Mouse (Mus musculus) heart, embryonic 12.5 days (tissue): ENCODE measurements around the gene Kbtbd13. TPM values are rescaled to one million over a fixed set of nuclear protein-coding genes. Genes with fewer than 3 reads are reported as not detected.

Source experiments
- ATAC-seq: fragments of 200-750 bp; cut with Nextera tagmentation; 2 replicates; pipeline ENCODE4 v1.8.0; 2017; ENCODE audit warnings: moderate TSS enrichment, moderate library complexity; ENCODE audit not compliant: insufficient number of reproducible peaks, low FRiP score
- H3K27ac ChIP-seq: fragments of 300-500 bp; sonication (generic); 2 replicates; pipeline ENCODE4 v1.5.1; 2016; ENCODE audit warnings: mild to moderate bottlenecking, moderate library complexity; ENCODE audit not compliant: poor library complexity, severe bottlenecking
- H3K27me3 ChIP-seq: fragments of 300-500 bp; sonication (generic); replicated peaks from 2 replicates; pipeline ENCODE4 v1.6.1; 2016; ENCODE audit warnings: mild to moderate bottlenecking, moderate library complexity
- H3K36me3 ChIP-seq: fragments of 300-500 bp; sonication (generic); 2 replicates; pipeline ENCODE4 v1.6.1; 2016; ENCODE audit warnings: mild to moderate bottlenecking, moderate library complexity
- H3K4me1 ChIP-seq: fragments of 300-500 bp; sonication (generic); replicated peaks from 2 replicates; pipeline ENCODE4 v1.6.1; 2016; ENCODE audit warnings: mild to moderate bottlenecking
- H3K4me2 ChIP-seq: fragments of 300-500 bp; sonication (generic); 2 replicates; pipeline ENCODE4 v1.6.1; 2016; ENCODE audit warnings: mild to moderate bottlenecking, moderate library complexity
- H3K4me3 ChIP-seq: fragments of 300-500 bp; sonication (generic); 2 replicates; pipeline ENCODE4 v1.5.1; 2016; ENCODE audit warnings: mild to moderate bottlenecking
- H3K9ac ChIP-seq: fragments of 300-500 bp; sonication (generic); 2 replicates; pipeline ENCODE4 v1.6.1; 2016; ENCODE audit warnings: mild to moderate bottlenecking, moderate library complexity
- H3K9me3 ChIP-seq: fragments of 300-500 bp; sonication (generic); replicated peaks from 2 replicates; pipeline ENCODE4 v1.6.1; 2016; ENCODE audit warnings: mild to moderate bottlenecking, moderate library complexity
- WGBS: fragments of 180-500 bp; shearing (Covaris S2); methylation state at CpG from one replicate; pipeline ENCODE4 v1.1.7; 2016; 5-methylcytosine and 5-hydroxymethylcytosine counted together
- polyA plus RNA-seq: library from polyadenylated mRNA; unstranded; fragments of >200 nt; fragmentation: Nextera tagmentation; extraction: Ambion mirVana; gene quantifications from 2 replicates; pipeline ENCODE4 v1.2.1, GENCODE M21; 2016

Kbtbd13 gene
- polyA plus RNA-seq, 1 experiment from 2014 or later, result 2.0 TPM

GRCm38 (mm10) chr9:65374468-65375162 lies 16.8 kb downstream of the Kbtbd13 start:
- Histone ChIP-seq H3K4me1 (peaks cover 6% of the 10 kb centered on the region; the same call in 1 of the 2 replicates), H3K36me3 (peaks cover 19% of the 10 kb centered on the region), H3K4me2 (no peak overlapping the region), H3K27ac (no peak overlapping the region), H3K27me3 (no peaks in the 10 kb centered on the region), H3K4me3 (no peak overlapping the region), H3K9me3 (no peaks in the 10 kb centered on the region), H3K9ac (no peak overlapping the region)
- 60% methylated on average over 5 of the region's 5 CpGs for WGBS
- no peak for ATAC-seq

GRCm38 (mm10) chr9:65372449-65372848 lies 19.0 kb downstream of the Kbtbd13 start:
- H3K4me1 ChIP-seq, result peaks cover 6% of the 10 kb centered on the region; the same call in 1 of the 2 replicates
- H3K27ac ChIP-seq, result no peak overlapping the region
- WGBS, result 69% methylated on average over 4 of the region's 4 CpGs
- H3K4me2 ChIP-seq, result no peak overlapping the region
- ATAC-seq, result no peak
- peaks cover 15% of the 10 kb centered on the region for H3K36me3 ChIP-seq
- H3K9ac ChIP-seq, result no peak overlapping the region
- H3K4me3 ChIP-seq, result no peak overlapping the region
- H3K9me3 ChIP-seq, result no peaks in the 10 kb centered on the region
- H3K27me3 ChIP-seq, result no peaks in the 10 kb centered on the region

- H3K4me3 ChIP-seq, result no peak overlapping the region
- H3K9ac ChIP-seq, result no peak overlapping the region
- no peak for ATAC-seq
- WGBS, result 79% methylated on average over 24 of the region's 24 CpGs
- peaks cover 8% of the 10 kb centered on the region for H3K36me3 ChIP-seq
- peaks cover 6% of the 10 kb centered on the region; the same call in 1 of the 2 replicates for H3K4me1 ChIP-seq
- H3K27me3 ChIP-seq, result no peaks in the 10 kb centered on the region
- H3K4me2 ChIP-seq, result no peak overlapping the region
- H3K27ac ChIP-seq, result no peak overlapping the region
- no peaks in the 10 kb centered on the region for H3K9me3 ChIP-seq
Measured at GRCm38 (mm10) chr9:65371756-65372155, 19.7 kb downstream of the Kbtbd13 start.

- 88% methylated on average over 7 of the region's 7 CpGs for WGBS
- Histone ChIP-seq H3K4me1 (peaks cover 13% of the 10 kb centered on the region), H3K9me3 (no peaks in the 10 kb centered on the region), H3K27me3 (no peaks in the 10 kb centered on the region), H3K27ac (no peak overlapping the region), H3K36me3 (peaks cover 25% of the 10 kb centered on the region), H3K9ac (no peak overlapping the region), H3K4me2 (no peak overlapping the region), H3K4me3 (no peak overlapping the region)
- no peak for ATAC-seq
Measured at GRCm38 (mm10) chr9:65365721-65366120, 25.7 kb downstream of the Kbtbd13 start.

- Histone ChIP-seq H3K4me2 (peak overlapping the region; percentile 15; the same call in 1 of the 2 replicates), H3K36me3 (peaks cover 41% of the 10 kb centered on the region), H3K27ac (0 out of 2 replicates have a peak overlapping the region, but pooled peaks have one; percentile 12), H3K9ac (no peak overlapping the region), H3K4me3 (no peak overlapping the region), H3K27me3 (no peaks in the 10 kb centered on the region), H3K4me1 (peaks cover 18% of the 10 kb centered on the region), H3K9me3 (no peaks in the 10 kb centered on the region)
- WGBS, result 50% methylated on average over 9 of the region's 9 CpGs
- ATAC-seq, result no peak
Measured at GRCm38 (mm10) chr9:65363684-65364083, 27.8 kb downstream of the Kbtbd13 start.

GRCm38 (mm10) chr9:65360641-65361448 lies 30.6 kb downstream of the Kbtbd13 start, which contains the start of gene Ubap1l:
TSS of gene Ubap1l (plus strand) at chr9:65361041.
- no peak for ATAC-seq
- no peak within 1 kb of the TSS for H3K4me3 ChIP-seq
- H3K9me3 ChIP-seq, result no peaks in the 10 kb centered on the region
- no peak within 1 kb of the TSS for H3K27ac ChIP-seq
- WGBS, result 84% methylated on average over 16 of the region's 16 CpGs
- peaks cover 21% of the 10 kb centered on the region for H3K4me1 ChIP-seq
- H3K27me3 ChIP-seq, result no peaks in the 10 kb centered on the region
- H3K36me3 ChIP-seq, result peaks cover 59% of the 10 kb centered on the region
- no peak within 1 kb of the TSS for H3K4me2 ChIP-seq
- H3K9ac ChIP-seq, result no peak within 1 kb of the TSS

- peak overlapping the region; percentile 74 for H3K27ac ChIP-seq
- H3K9ac ChIP-seq, result 0 out of 2 replicates have a peak overlapping the region, but pooled peaks have one; percentile 33
- ATAC-seq, result no peak
- 54% methylated on average over 1 of the region's 1 CpGs for WGBS
- no peak overlapping the region for H3K4me2 ChIP-seq
- no peaks in the 10 kb centered on the region for H3K9me3 ChIP-seq
- H3K4me1 ChIP-seq, result peaks cover 16% of the 10 kb centered on the region
- H3K27me3 ChIP-seq, result no peaks in the 10 kb centered on the region
- no peak overlapping the region for H3K4me3 ChIP-seq
- peaks cover 67% of the 10 kb centered on the region for H3K36me3 ChIP-seq
Measured at GRCm38 (mm10) chr9:65358956-65359480, 32.4 kb downstream of the Kbtbd13 start.

- no peaks in the 10 kb centered on the region for H3K27me3 ChIP-seq
- no peak overlapping the region for H3K4me2 ChIP-seq
- ATAC-seq, result no peak
- WGBS, result 93% methylated on average over 2 of the region's 2 CpGs
- no peak overlapping the region for H3K27ac ChIP-seq
- peaks cover 67% of the 10 kb centered on the region for H3K36me3 ChIP-seq
- no peaks in the 10 kb centered on the region for H3K9me3 ChIP-seq
- peaks cover 8% of the 10 kb centered on the region for H3K4me1 ChIP-seq
- H3K4me3 ChIP-seq, result no peak overlapping the region
- no peak overlapping the region for H3K9ac ChIP-seq
Measured at GRCm38 (mm10) chr9:65356971-65357370, 34.5 kb downstream of the Kbtbd13 start.

- Histone ChIP-seq H3K27me3 (no peaks in the 10 kb centered on the region), H3K27ac (no peak overlapping the region), H3K4me2 (no peak overlapping the region), H3K4me3 (no peak overlapping the region), H3K9ac (no peak overlapping the region), H3K9me3 (no peaks in the 10 kb centered on the region), H3K4me1 (peaks cover 8% of the 10 kb centered on the region), H3K36me3 (peaks cover 64% of the 10 kb centered on the region)
- ATAC-seq, result no peak
- 80% methylated on average over 7 of the region's 7 CpGs for WGBS
Measured at GRCm38 (mm10) chr9:65356561-65356960, 34.9 kb downstream of the Kbtbd13 start.

GRCm38 (mm10) chr9:65353251-65353650 lies 38.2 kb downstream of the Kbtbd13 start:
- H3K36me3 ChIP-seq, result peaks cover 37% of the 10 kb centered on the region
- no peaks in the 10 kb centered on the region for H3K27me3 ChIP-seq
- WGBS, result 87% methylated on average over 5 of the region's 5 CpGs
- no peak overlapping the region for H3K4me3 ChIP-seq
- no peak for ATAC-seq
- no peaks in the 10 kb centered on the region for H3K9me3 ChIP-seq
- no peak overlapping the region for H3K4me2 ChIP-seq
- H3K9ac ChIP-seq, result no peak overlapping the region
- no peak overlapping the region for H3K27ac ChIP-seq
- peaks cover 9% of the 10 kb centered on the region for H3K4me1 ChIP-seq
